Mouse (Mus musculus): Measurements from ENCODE around the gene 1700069L16Rik. TPM values are rescaled to one million over a fixed set of nuclear protein-coding genes. Genes with fewer than 3 reads are reported as not detected.

Gene 1700069L16Rik
- total RNA-seq, 4 experiments from 2014 or later: not detected

DNA sequence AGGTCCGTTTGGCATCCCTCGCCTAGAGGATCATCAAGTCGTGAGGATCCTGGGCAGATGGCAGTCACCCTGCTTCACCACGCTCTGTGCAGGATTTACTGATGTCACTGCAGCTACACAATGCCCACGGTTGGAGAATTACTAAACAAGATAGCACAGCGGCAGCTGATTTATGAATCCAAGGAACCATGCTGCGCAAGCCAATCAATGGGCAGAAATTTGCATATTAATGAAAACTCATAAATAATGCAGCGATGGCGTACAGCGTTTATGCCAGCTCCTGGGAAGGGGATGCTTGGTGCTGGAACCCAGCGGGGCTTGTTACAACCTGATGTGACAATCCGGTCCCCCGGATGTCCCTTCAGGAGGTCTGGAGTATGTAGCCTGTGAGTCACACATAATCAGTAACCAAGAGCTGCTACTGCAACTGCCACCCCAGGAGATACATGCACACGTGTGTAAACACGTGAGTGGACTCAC, 34.5 kb downstream of the 1700069L16Rik start:
- no peak for DNase-seq (ENCODE audit: low spot score in 2 of 2)

DNA sequence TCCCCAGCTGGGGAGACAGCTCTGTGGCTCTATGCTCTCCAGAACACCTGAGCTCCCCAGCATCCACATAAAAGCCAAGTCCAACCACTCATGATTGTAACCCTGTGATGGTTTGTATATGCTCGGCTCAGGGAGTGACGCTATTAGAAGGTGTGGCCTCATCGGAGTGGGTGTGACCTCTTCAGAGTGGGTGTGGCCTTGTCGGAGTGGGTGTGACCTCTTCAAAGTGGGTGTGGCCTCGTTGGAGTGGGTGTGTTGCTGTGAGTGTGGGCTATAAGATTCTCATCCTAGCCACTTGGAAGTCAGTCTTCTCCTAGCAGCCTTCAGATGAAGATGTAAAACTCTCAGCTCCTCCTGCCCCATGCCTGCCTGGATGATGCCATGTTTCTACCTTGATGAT, 37.1 kb downstream of the 1700069L16Rik start:
- DNase-seq (ENCODE audit: low spot score in 2 of 2): no peak

GRCm38 (mm10) chr5:113685471-113685870, 39.1 kb downstream of the 1700069L16Rik start:
- no peak for DNase-seq (ENCODE audit: low spot score in 2 of 2)

DNA sequence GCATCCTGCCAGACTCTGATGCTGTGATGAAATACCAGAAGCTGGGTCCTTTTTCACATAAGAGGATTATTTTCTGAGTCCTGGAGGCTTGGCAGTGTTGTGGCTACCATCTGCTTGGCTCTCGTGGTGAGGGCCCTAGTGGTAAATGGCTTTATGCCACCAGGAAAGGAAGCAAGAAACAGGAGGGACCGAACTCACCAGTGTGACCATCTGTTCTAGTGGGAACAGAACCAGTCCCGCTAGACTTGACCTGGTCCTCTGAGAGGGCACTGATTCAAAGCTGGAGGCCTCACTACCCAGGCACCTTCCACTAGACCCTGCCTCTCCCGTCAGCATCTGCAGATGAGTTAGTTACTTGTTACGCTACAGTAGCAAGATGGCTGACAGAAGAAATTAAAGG, 41.3 kb downstream of the 1700069L16Rik start:
- no peak for DNase-seq (ENCODE audit: low spot score in 2 of 2)

DNA sequence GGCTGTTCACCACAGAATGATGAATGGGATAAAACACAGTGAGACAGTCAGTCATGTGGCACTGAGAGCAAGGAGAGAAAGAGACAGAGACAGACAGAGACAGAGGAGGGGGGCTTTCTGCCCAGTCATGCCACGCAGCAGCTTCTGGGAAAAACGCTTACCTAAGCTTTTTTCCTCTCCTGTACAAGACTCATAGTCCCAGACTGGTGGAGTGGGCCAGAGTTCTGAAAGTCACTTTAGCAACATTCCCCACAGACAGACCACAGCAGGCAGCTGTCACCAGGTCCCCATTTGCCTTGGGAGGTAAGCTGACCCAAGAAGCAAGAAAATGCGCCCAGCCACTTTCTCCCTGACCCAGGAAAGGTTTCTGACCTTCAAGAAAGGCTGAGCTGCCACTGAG, 42.1 kb downstream of the 1700069L16Rik start:
- DNase-seq (ENCODE audit: low spot score in 2 of 2): no peak

DNA sequence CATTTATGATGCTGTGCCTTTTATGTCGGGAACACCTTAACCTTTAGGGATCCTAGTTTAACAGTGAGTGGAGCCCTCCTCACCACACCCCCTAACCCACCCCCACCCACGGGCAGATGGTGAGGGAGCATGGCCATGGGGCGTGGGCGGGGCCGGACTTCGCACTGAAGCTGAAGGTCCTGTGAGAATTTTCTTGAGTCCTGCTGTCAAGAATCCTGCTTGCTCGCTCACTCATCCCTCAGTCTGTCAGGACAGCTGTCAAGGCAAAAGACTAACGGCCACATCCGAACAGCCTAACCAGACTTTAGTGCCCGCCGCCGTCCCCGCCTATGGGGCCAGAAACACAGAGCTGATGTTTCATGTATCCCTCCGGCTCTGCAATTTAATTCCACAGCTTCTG, 43.4 kb downstream of the 1700069L16Rik start:
- no peak for DNase-seq (ENCODE audit: low spot score in 2 of 2)

GRCm38 (mm10) chr5:113679509-113679908, 45.1 kb downstream of the 1700069L16Rik start:
- no peak for DNase-seq (ENCODE audit: low spot score in 2 of 2)

- no peak for DNase-seq (ENCODE audit: low spot score in 2 of 2)
These were observed 45.7 kb downstream of the 1700069L16Rik start for GRCm38 (mm10) chr5:113678743-113679452.

GRCm38 (mm10) chr5:113677541-113677940, 47.0 kb downstream of the 1700069L16Rik start:
- no peak for DNase-seq (ENCODE audit: low spot score in 2 of 2)

GRCm38 (mm10) chr5:113674851-113675250, 49.7 kb downstream of the 1700069L16Rik start:
- no peak for DNase-seq (ENCODE audit: low spot score in 2 of 2)

DNA sequence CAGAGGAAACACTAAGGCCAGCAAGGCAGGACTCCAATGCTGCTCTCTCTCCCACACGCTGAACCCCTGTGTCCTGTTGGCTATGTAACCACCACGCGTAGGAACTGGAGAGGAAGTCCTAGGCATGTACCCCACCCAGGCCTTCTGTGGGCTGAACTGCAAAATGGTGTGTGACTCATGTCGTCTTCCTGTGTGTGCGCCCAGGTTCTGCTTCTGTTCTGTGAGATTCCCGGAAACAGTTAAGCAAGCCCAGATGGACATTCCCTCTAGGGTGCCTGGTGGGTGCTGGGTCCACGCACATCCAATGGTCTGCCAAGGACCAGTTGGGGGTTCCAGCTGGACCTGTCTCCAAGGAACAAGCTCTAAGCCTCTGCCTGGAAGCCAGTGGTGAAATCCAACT, 52.1 kb downstream of the 1700069L16Rik start:
- DNase-seq (ENCODE audit: low spot score in 2 of 2): peak in 1 of 2 experiments; percentile 20

- DNase-seq (ENCODE audit: low spot score in 2 of 2): no peak
These were observed 54.0 kb downstream of the 1700069L16Rik start for GRCm38 (mm10) chr5:113670597-113670996.

GRCm38 (mm10) chr5:113670110-113670509, 54.5 kb downstream of the 1700069L16Rik start:
- DNase-seq (ENCODE audit: low spot score in 2 of 2): no peak

DNA sequence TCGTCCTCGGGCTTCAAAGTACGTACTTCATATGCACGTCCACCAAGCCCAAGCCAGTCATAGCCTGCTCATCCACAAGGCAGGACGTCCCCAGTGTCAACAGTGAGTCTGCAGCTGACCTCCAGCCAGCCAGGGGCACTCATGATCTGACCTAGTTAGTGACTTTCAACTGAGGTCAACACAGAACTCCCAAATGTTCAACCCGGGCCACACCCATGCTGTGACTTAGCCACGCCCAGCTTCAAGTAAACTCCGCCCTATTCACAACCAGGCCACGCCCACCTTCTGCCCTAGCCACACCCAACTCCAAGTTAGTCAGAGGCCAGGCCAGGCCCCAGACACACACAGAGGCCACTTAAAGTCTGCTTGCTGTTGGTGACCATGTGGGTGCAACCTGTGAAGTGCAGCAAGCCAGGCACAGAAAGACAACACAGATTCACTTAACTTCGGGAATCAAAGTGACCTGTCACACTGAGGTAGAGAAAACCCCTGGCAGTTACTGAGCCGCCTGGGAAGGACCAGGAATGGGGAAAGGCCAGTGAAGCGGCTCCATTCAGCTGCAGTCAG, 59.9 kb downstream of the 1700069L16Rik start:
- no peak for DNase-seq (ENCODE audit: low spot score in 2 of 2)

DNA sequence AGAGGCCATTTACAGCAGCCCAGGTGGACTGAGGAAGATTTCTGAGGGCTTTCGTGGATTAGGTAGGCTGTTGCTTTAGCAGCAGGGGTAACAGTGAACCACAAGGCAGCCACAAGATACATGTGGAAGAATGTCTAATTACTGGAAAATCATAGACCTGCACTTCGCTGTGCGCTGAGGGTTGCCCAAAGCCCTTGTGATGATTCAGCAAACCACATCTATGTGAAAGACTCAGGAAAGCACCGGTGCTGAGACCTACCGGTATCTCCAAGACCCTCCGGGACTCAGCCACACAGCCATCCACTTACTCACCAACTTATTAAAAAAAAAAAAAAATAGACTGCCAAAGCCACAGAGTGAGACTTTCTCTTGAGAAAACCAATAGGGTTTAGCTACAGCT, 60.4 kb downstream of the 1700069L16Rik start:
- DNase-seq (ENCODE audit: low spot score in 2 of 2): no peak

- no peak for DNase-seq (ENCODE audit: low spot score in 2 of 2)
These were observed 63.7 kb downstream of the 1700069L16Rik start for GRCm38 (mm10) chr5:113660872-113661271.

DNA sequence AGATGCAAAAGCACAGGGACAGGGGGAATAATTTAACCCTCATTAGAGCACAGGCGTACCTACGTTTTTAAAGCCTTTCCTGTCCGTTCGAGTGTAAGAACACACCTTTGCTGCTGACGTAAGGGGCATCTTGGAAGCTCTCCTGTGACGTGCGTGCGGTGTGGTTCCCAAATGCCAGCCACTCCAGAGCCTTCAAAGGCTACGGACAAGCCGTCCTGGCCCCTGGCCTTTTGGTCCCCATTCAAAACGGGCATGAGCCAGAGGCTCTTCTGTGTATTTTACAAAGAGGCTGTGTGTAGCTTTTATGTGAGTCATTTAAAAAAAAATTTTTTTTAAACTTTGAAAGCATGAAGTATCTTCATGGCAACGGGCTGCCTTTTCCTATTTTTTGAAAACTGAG, 69.8 kb downstream of the 1700069L16Rik start:
- no peak for DNase-seq (ENCODE audit: low spot score in 2 of 2)

GRCm38 (mm10) chr5:113654206-113654605, 70.4 kb downstream of the 1700069L16Rik start:
- no peak for DNase-seq (ENCODE audit: low spot score in 2 of 2)

DNA sequence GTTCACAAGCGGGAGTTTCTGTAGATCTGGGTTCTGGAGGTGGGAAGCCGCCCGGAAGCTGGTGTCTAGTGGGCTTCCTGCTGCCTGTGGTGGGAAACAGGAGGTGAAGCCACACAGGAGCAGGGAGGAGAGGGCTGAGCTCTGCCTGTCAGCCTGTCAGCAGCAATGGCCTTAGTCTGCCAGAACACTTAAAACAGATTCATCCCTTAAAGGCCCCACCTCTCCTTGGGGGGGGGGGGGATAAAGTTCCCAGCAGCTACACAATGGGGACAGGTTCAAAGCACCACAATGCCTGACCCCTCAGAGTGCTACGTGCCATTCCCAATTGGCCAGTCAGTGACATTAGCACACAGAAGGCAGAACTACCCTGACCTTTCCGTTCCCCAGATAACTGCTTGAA, 72.4 kb downstream of the 1700069L16Rik start:
- DNase-seq (ENCODE audit: low spot score in 2 of 2): no peak

GRCm38 (mm10) chr5:113650035-113650865, 74.3 kb downstream of the 1700069L16Rik start, which contains the start of gene Cmklr1:
Cmklr1 (minus strand) TSS chr5:113650426.
- DNase-seq (ENCODE audit: low spot score in 2 of 2): no peak

DNA sequence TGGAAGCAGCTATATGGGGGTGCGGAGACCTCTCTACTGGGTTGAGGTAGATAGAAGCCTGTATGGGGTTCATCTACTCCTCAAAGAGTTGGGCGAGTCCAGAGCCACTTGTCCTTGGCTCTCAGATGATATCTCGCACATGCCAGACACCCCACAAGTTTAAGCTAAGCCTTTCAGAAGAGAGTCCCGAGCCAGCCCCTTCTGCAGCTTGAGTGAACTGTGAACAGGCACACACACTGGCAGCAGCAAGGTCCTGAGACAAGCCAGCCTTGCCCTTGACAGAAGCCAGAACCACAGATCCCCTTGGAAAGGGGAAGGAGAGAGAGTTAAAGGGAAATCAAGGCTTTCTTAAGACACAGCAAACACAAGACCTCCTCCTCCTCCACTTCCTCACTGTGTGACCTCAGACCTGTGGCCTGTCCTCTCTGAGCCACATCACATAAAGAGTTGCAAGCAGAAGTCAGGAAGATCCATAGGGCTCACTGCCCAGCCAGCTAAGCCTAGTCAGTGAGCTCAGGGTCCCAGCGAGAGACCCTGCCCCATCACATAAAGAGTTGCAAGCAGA, 75.8 kb downstream of the 1700069L16Rik start:
- no peak for DNase-seq (ENCODE audit: low spot score in 2 of 2)

GRCm38 (mm10) chr5:113647141-113647540, 77.4 kb downstream of the 1700069L16Rik start:
- no peak for DNase-seq (ENCODE audit: low spot score in 2 of 2)

Data from left cerebral cortex, adult 8-10 months (tissue).